ENCODE assay signal across 14 mouse cellular contexts in genomic region chr15:28019393-28020070, GRCm38 (mm10). TPM values are rescaled to one million over a fixed set of nuclear protein-coding genes. Genes with fewer than 3 reads are reported as not detected.
DNase-seq lines count a peak whose midpoint lies in the region; ATAC-seq lines count a peak whose summit lies in the region.
"Had no signal": no experiment of that assay in that cellular context is flagged by ENCODE, and none has a peak within 500 bp of the region (broad histone marks: within the 10 kb centered on the region; RNA-seq: fewer than 3 reads in every experiment).

No protein-coding gene starts in this region.

- no peaks in the 10 kb centered on the region for H3K36me3 ChIP-seq in midbrain, embryonic 10.5 days
- H3K36me3 ChIP-seq: forebrain, embryonic 15.5 days; stomach, embryonic 15.5 days had no signal

- no peak overlapping the region for H3K4me3 ChIP-seq in midbrain, embryonic 10.5 days
- H3K4me3 ChIP-seq: forebrain, embryonic 15.5 days; gastrocnemius, adult 2 months; stomach, embryonic 15.5 days had no signal

- H3K4me1 ChIP-seq in midbrain, embryonic 10.5 days, result peaks cover 58% of the 10 kb centered on the region

- ATAC-seq in megakaryocyte, adult 5-6 weeks (ENCODE audit: poor library complexity, severe bottlenecking), result no peak
- ATAC-seq: activated CD4-positive, CD25-positive, alpha-beta regulatory T cell, adult 4 months; forebrain, embryonic 15.5 days had no signal

- no peaks in the 10 kb centered on the region for H3K9me3 ChIP-seq in midbrain, embryonic 10.5 days (replicated peaks)
- H3K9me3 ChIP-seq: forebrain, embryonic 15.5 days; stomach, embryonic 15.5 days had no signal

- whole genome bisulfite sequencing in midbrain, embryonic 10.5 days, result 79% methylated on average over 7 of the region's 7 CpGs

- no peak overlapping the region for H3K27ac ChIP-seq in midbrain, embryonic 10.5 days (replicated peaks)
- H3K27ac ChIP-seq: forebrain, embryonic 15.5 days; gastrocnemius, adult 2 months; stomach, embryonic 15.5 days had no signal

- peaks cover 16% of the 10 kb centered on the region for H3K27me3 ChIP-seq in midbrain, embryonic 10.5 days (ENCODE audit: low read depth, poor library complexity, severe bottlenecking)
- H3K27me3 ChIP-seq: forebrain, embryonic 15.5 days; stomach, embryonic 15.5 days had no signal

- peak; percentile 29 for DNase-seq in kidney, postnatal 10 days
- no peak for DNase-seq in kidney, adult 18-20 months
- peak; percentile 70 for DNase-seq in NIH3T3 (ENCODE audit: low read depth)
- peak; percentile 54 for DNase-seq in kidney, postnatal 14 days
- DNase-seq in lung, postnatal 10 days, result peak; percentile 23
- DNase-seq in midbrain, embryonic 10.5 days (ENCODE audit: low spot score), result no peak
- DNase-seq: cerebellum, adult 11-12 months; gastrocnemius, adult 2 months; heart, postnatal 14 days; retina, postnatal 1 day had no signal

RNA-seq across cellular contexts. Expression of gene Trio, which starts 6.1 kb away (rescaled TPM):
- total RNA-seq in megakaryocyte, adult 5-6 weeks (2015), result 46.1 and 50.8 TPM in 2 replicates
- 33.9 and 37.3 TPM in 2 replicates for total RNA-seq in megakaryocyte, adult 5-6 weeks (2017)
- polyA plus RNA-seq in midbrain, embryonic 10.5 days (2016; fragmentation: Nextera tagmentation; extraction: Ambion mirVana), result 19.0 and 24.6 TPM in 2 replicates

Comparison
In these comparisons a context has a peak if more than half of its experiments do, and no peak if none do; other contexts are left out.
1. DNase-seq: peak in kidney, postnatal 10 days (single experiment), NIH3T3 (single experiment), kidney, postnatal 14 days (single experiment) and lung, postnatal 10 days (single experiment); none in kidney, adult 18-20 months (single experiment) and midbrain, embryonic 10.5 days (single experiment).